Mouse (Mus musculus) spleen, adult 2 months (tissue): ENCODE data around the gene Baz1b.

ENCODE experiments used
- CTCF ChIP-seq: fragments of 200-500 bp; IDR thresholded peaks from 2 replicates; pipeline ENCODE4 v1.5.1; 2011; ENCODE audit warnings: mild to moderate bottlenecking, inconsistent platforms; ENCODE audit not compliant: insufficient read depth, insufficient read length, insufficient replicate concordance; ENCODE audit errors: extremely low read depth
- POLR2A ChIP-seq: fragments of 200-500 bp; IDR thresholded peaks from 2 replicates; pipeline ENCODE4 v1.6.1; 2011; ENCODE audit warnings: low read depth, low read length, inconsistent platforms

- TF ChIP-seq CTCF = no peak
- no peak for TF ChIP-seq POLR2A
These were observed 1.5 kb upstream of the Baz1b start for GRCm38 (mm10) chr5:135185596-135185995.
